Mouse (Mus musculus) thymus, postnatal 25 days (tissue): ENCODE results near the gene Nudcd3.

ENCODE experiments used
- DNase-seq: peaks from one replicate; pipeline ENCODE4 v3.0.0; 2022

The Nudcd3 gene

DNA sequence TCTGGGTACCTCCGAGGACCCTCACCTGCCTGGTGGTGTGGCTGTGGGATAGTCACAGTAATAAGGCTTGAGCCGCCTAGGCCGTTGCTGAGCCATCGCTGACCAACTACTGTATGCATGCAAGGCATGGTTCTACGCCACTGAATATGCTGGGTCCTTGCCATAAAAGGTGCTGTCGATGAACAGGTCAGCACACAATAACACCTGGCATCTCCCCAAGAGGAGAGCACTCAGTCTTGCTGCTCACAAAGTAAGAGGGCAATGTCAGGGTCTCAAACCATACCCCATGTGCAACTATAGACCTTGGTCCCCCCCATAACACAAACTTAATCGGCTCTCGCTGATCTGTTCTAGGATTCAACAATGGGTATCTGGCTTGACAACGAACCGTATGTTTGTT, 141.1 kb downstream of the Nudcd3 start:
- DNase-seq, result no peak
